Mouse (Mus musculus) cortical plate, adult 2 months (tissue): ENCODE data around the gene Sec24a. TPM values are rescaled to one million over a fixed set of nuclear protein-coding genes. Genes with fewer than 3 reads are reported as not detected.

Source experiments
- H3K27ac ChIP-seq: fragments of 200-500 bp; 2 replicates; pipeline ENCODE4 v1.5.1; 2012; ENCODE audit warnings: low read length, control low read depth, inconsistent platforms; ENCODE audit not compliant: insufficient read depth
- H3K4me1 ChIP-seq: fragments of 200-500 bp; 2 replicates; pipeline ENCODE4 v1.6.1; 2011; ENCODE audit warnings: low read length; ENCODE audit not compliant: control insufficient read depth, insufficient read depth
- H3K4me3 ChIP-seq: fragments of 200-500 bp; 2 replicates; pipeline ENCODE4 v1.5.1; 2011; ENCODE audit warnings: mild to moderate bottlenecking, low read length, control low read depth; ENCODE audit not compliant: insufficient read depth
- CTCF ChIP-seq: fragments of 200-500 bp; IDR thresholded peaks from 2 replicates; pipeline ENCODE4 v1.5.1; 2011; ENCODE audit warnings: mild to moderate bottlenecking, control low read depth, low read length; ENCODE audit not compliant: insufficient read depth; ENCODE audit errors: extremely low read depth
- POLR2A ChIP-seq: fragments of 200-500 bp; IDR thresholded peaks from 2 replicates; pipeline ENCODE4 v1.6.1; 2011; ENCODE audit warnings: mild to moderate bottlenecking, low read length, control low read depth; ENCODE audit not compliant: insufficient read depth; ENCODE audit errors: extremely low read depth
- polyA plus RNA-seq: library from polyadenylated mRNA; depleted of rRNA; stranded (reverse); fragments of >200 nt; gene quantifications from 2 replicates; pipeline ENCODE4 v1.2.3, GENCODE M21; 2012; rRNA removed

The Sec24a gene
- polyA plus RNA-seq, 1 experiment, result 9.4 TPM

DNA sequence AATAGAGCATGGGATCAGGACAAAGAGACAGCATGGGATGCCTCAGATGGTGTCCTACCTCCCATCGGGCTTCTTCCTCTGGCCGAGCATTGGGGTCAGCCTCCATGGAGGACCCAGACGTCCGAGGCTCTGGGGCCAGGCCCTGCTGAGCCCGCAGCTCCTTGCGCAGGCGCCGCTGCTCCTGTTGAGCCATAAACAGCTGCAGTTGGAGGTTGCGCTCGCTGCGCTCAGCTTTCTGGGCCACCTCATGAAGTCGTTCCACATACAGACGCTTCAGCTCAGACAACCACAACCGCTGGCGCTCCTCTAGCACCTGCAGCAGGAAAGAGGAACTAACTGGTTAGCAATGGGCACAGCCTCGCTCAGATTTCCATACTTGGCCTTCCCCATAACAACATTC, 119.2 kb downstream of the Sec24a start:
- H3K4me3 ChIP-seq, result no peak overlapping the region
- H3K4me1 ChIP-seq, result peaks cover 2% of the 10 kb centered on the region; the same call in 1 of the 2 replicates
- no peak for TF ChIP-seq POLR2A
- TF ChIP-seq CTCF, result no peak
- H3K27ac ChIP-seq, result no peak overlapping the region

DNA sequence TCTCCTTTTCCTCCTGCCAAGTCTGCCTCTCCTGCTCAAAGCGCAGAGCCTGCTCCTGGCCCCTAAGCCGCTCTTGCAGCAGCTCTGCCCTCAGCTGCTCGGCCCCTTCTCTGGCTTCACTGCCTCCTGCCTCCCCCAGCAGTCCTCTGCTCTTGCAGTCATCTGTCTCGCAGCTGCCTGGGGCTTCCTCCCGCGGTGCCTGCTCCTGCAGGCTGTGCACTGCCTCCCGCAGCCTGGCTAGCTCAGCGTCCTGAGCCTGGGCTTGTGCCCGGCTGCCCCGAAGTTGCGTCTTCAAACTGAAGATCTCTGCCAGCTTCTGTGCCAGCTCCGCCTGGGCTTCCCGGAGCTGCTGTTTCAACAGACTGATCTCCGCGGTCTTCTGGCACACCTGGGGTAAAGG, 119.7 kb downstream of the Sec24a start:
- Histone ChIP-seq H3K4me1 (peaks cover 2% of the 10 kb centered on the region; the same call in 1 of the 2 replicates), H3K4me3 (no peak overlapping the region), H3K27ac (no peak overlapping the region)
- TF ChIP-seq POLR2A (no peak), CTCF (no peak)

DNA sequence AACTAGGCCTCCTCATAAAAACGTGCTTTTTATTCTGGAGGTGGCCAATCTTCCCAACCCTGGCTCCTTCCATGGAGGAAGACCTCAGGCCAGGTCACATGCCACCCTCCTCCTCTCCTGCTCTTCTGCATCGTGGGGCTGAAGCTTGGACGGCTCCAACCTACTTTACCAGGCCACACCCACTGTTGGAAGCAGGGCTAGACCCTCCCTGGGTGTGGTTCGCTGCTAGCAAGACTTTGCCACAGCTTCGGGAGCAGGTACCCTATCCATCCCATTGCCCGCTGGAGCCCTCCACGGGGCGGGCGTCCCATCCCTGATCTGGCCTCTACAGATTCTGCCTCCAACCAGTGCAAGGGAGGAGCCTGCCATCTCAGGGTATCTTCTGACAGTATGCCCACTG, 120.2 kb downstream of the Sec24a start:
- peaks cover 2% of the 10 kb centered on the region; the same call in 1 of the 2 replicates for H3K4me1 ChIP-seq
- no peak overlapping the region for H3K4me3 ChIP-seq
- TF ChIP-seq CTCF (no peak), POLR2A (no peak)
- H3K27ac ChIP-seq, result no peak overlapping the region

Other genes starting within 250 kb of the Sec24a start
- 9.7 and 10.5 TPM in 2 replicates for gene Phykpl, start 178.9 kb downstream of the Sec24a start, polyA plus RNA-seq
- gene Hnrnpab, start 156.8 kb downstream of the Sec24a start, polyA plus RNA-seq, result 98.4 and 100 TPM in 2 replicates
- 73.0 and 78.5 TPM in 2 replicates for gene Nhp2, start 143.9 kb downstream of the Sec24a start, polyA plus RNA-seq
- 80.3 and 81.2 TPM in 2 replicates for gene Rmnd5b, start 127.7 kb downstream of the Sec24a start, polyA plus RNA-seq
- gene N4bp3, start 112.8 kb downstream of the Sec24a start, polyA plus RNA-seq, result 9.1 and 10.2 TPM in 2 replicates
- 5.3 and 6.0 TPM in 2 replicates for gene D930048N14Rik, start 112.7 kb downstream of the Sec24a start, polyA plus RNA-seq
- 37.7 and 41.1 TPM in 2 replicates for gene 0610009B22Rik, start 74.8 kb downstream of the Sec24a start, polyA plus RNA-seq
- 97.2 and 100 TPM in 2 replicates for gene Sar1b, start 53 bp upstream of the Sec24a start, polyA plus RNA-seq
- gene Jade2, start 94.0 kb upstream of the Sec24a start, polyA plus RNA-seq, result 24.2 and 24.5 TPM in 2 replicates
- gene Cdkn2aipnl, start 204.0 kb upstream of the Sec24a start, polyA plus RNA-seq, result 35.0 and 35.2 TPM in 2 replicates
- 221 and 234 TPM in 2 replicates for gene Ube2b, start 237.1 kb upstream of the Sec24a start, polyA plus RNA-seq
- 13.1 and 13.7 TPM in 2 replicates for gene Cdkl3, start 240.6 kb upstream of the Sec24a start, polyA plus RNA-seq